Mouse (Mus musculus): ENCODE data around the gene Setd1a.

- no peak for TF ChIP-seq CTCF (IDR thresholded peaks at IDR 0.05; ENCODE audit: low read depth)
- no peak for TF ChIP-seq EP300 (IDR thresholded peaks at IDR 0.05; ENCODE audit: low read depth)
Observed at GRCm38 (mm10) chr7:127801010-127801621, 24.6 kb downstream of the Setd1a start.
